Mouse (Mus musculus): ENCODE measurements around the gene Anp32a. TPM values are rescaled to one million over a fixed set of nuclear protein-coding genes. Genes with fewer than 3 reads are reported as not detected.

Gene Anp32a
- polyA plus RNA-seq, 1 experiment from 2014 or later = 130 TPM

DNA sequence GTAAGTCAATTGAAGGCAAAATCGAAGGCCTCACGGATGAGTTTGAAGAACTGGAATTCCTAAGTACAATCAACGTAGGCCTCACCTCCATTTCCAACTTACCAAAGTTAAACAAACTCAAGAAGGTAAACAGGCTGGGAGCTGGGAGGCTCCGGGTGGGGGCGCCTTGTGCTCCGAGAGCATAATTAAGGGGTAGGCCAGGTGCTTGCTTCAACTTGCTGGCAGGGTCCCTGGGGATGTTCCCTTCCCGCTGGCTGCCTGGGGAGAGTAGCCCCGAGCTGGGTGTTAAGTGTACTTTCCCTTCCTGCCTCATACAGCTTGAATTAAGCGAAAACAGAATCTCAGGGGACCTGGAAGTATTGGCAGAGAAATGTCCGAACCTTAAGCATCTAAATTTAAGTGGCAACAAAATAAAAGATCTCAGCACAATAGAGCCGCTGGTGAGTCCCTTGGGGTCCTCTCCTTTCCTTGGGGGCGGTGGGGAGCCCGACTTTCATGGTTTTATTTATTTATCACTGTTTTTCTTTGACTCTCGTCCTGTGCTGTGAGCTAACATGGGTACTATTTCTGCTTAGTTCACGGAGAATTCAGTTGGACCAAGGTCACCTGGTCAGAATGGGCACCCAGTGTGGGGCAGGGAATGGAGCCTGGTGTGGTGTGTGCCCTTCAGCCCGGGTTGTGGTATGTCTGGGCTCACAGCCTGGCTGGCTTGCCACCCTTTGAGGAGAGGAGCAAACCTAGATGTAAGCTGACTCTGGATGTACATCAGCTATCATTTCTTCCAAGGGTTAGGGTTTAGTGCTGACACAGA is 30.9 kb downstream of the Anp32a start:
- Histone ChIP-seq H3K4me2 (no peak overlapping the region), H3K9ac (no peak overlapping the region), H3K27ac (replicated peaks) (no peak overlapping the region), H3K9me3 (no peaks in the 10 kb centered on the region), H3K27me3 (no peaks in the 10 kb centered on the region), H3K4me3 (no peak overlapping the region), H3K4me1 (replicated peaks) (peaks cover 66% of the 10 kb centered on the region), H3K36me3 (peaks cover 41% of the 10 kb centered on the region)
- no peak for ATAC-seq (ENCODE audit: low read depth)
- WGBS = 69% methylated on average over 16 of the region's 16 CpGs

DNA sequence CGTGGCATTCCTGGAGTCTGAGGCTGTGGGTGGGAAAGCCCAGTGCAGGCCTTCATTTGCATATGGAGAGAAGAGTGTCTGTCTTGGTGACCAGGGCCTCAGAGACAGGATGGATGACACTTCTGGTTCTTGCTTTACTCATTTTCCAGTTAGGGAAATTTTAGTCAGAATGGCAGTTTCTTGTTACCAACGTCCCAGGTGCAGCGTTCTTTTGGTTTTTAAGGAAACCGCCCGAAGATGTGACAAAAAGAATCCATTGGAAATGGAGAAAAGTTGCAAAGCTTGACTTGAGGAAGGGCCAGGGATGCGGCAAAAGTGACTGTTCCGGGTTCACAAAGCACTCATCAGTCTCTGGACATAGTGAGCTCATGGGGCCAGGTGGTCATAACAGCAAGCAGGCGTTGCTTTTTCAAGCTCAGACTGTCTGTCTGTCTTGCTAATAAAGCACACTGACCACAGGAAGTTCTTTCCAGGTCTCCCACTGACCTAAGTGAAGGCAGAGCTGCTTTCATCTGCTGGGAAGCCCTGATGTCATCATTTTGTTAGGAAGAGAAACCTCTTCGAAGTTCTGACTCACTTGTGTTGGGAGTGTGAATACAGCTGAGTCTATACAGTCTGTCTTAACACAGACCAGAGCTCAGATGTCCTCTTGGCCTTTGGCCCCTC is 31.6 kb downstream of the Anp32a start:
- H3K9me3 ChIP-seq = no peaks in the 10 kb centered on the region
- no peaks in the 10 kb centered on the region for H3K27me3 ChIP-seq
- WGBS = 85% methylated on average over 9 of the region's 9 CpGs
- peaks cover 49% of the 10 kb centered on the region for H3K36me3 ChIP-seq
- peaks cover 59% of the 10 kb centered on the region for H3K4me1 ChIP-seq (replicated peaks)
- no peak for ATAC-seq (ENCODE audit: low read depth)
- H3K4me2 ChIP-seq = no peak overlapping the region
- H3K27ac ChIP-seq (replicated peaks) = no peak overlapping the region
- H3K9ac ChIP-seq = no peak overlapping the region
- no peak overlapping the region for H3K4me3 ChIP-seq

DNA sequence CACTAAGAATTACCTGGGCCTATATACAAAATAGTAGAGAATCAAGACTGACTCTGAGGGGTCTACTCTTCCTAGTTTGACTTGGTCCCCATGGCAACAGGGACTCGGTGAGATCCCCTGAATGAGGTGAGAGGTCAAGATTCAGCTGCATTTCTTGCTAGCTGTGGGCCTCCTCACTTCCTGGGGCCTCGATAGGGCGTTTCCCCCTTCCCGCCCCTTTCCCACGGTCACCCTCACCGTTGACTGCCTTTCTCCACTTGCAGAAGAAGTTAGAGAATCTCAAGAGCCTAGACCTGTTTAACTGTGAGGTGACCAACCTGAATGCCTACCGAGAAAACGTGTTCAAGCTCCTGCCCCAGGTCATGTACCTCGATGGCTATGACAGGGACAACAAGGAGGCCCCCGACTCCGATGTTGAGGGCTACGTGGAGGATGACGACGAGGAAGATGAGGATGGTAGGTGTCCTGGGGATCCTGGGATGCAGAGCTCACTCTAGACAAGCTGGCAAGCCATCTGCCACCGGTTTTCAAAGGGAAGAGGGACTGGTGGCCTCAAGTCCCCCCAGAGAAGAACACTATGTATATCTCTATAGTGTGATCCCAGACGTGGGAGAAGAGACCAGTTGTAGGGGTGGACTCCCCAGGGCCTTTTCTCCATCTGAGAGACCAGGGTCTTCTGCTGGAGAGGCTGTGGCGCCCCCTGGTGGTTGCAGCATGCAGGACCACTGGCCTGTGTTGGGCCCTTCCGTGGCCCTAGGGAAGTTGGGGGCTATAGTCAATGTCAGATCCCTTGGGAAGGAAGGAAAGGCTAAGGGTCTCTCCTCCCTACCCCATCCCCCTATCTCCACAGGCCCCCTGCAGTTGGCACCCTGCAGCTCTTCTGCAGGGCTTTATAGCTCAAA is 32.4 kb downstream of the Anp32a start:
- H3K4me2 ChIP-seq = no peak overlapping the region
- H3K4me1 ChIP-seq (replicated peaks) = peaks cover 51% of the 10 kb centered on the region
- 0 out of 2 replicates have a peak, but pooled peaks have one; percentile 20 for ATAC-seq (ENCODE audit: low read depth)
- peaks cover 56% of the 10 kb centered on the region for H3K36me3 ChIP-seq
- H3K4me3 ChIP-seq = no peak overlapping the region
- H3K9me3 ChIP-seq = no peaks in the 10 kb centered on the region
- no peaks in the 10 kb centered on the region for H3K27me3 ChIP-seq
- H3K27ac ChIP-seq (replicated peaks) = no peak overlapping the region
- no peak overlapping the region for H3K9ac ChIP-seq
- 60% methylated on average over 18 of the region's 18 CpGs for WGBS

DNA sequence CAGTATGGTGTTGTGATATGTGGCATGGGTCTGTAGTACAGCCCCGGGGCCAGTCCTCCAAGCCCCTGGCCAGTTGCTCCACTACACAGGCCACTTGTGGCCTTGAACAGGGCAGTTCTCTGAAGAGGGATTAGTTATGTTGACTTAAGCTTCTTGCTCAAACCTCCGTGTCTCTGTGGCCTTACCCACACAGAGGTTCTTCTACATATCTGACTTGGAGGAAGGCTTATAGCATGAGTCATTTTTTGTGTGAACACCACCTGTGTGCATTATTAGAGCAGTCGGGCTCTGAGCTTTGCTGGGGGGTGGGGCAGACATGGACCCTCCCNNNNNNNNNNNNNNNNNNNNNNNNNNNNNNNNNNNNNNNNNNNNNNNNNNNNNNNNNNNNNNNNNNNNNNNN is 33.2 kb downstream of the Anp32a start:
- peaks cover 62% of the 10 kb centered on the region for H3K36me3 ChIP-seq
- H3K27ac ChIP-seq (replicated peaks) = no peak overlapping the region
- WGBS = 81% methylated on average over 3 of the region's 3 CpGs
- peaks cover 43% of the 10 kb centered on the region for H3K4me1 ChIP-seq (replicated peaks)
- no peaks in the 10 kb centered on the region for H3K9me3 ChIP-seq
- H3K27me3 ChIP-seq = no peaks in the 10 kb centered on the region
- H3K4me2 ChIP-seq = no peak overlapping the region
- H3K9ac ChIP-seq = no peak overlapping the region
- ATAC-seq (ENCODE audit: low read depth) = no peak
- no peak overlapping the region for H3K4me3 ChIP-seq

DNA sequence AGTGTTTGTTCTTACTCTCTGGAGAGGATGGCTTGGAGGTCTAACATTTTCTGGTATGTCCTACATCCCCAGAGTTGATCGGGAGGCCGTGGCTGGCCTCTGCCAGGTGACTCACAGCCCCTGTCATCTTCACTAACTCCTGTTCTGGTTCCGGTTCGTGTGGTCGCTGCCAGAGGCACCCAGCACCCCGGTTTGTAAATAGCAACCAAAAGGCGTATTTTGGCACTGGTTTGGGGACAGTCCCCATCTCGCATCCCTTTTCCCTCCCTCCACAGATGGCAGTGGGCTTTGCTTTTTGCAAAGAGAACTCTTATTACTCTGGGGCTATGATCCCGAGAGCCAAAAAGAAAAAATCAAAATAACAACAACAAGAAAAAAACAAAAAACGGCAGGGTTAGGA is 36.8 kb downstream of the Anp32a start:
- WGBS = 94% methylated on average over 10 of the region's 10 CpGs
- Histone ChIP-seq H3K36me3 (peaks cover 72% of the 10 kb centered on the region), H3K27me3 (no peaks in the 10 kb centered on the region), H3K4me2 (no peak overlapping the region), H3K27ac (replicated peaks) (no peak overlapping the region), H3K9ac (no peak overlapping the region), H3K9me3 (no peaks in the 10 kb centered on the region), H3K4me1 (replicated peaks) (peaks cover 18% of the 10 kb centered on the region), H3K4me3 (no peak overlapping the region)
- ATAC-seq (ENCODE audit: low read depth) = no peak

DNA sequence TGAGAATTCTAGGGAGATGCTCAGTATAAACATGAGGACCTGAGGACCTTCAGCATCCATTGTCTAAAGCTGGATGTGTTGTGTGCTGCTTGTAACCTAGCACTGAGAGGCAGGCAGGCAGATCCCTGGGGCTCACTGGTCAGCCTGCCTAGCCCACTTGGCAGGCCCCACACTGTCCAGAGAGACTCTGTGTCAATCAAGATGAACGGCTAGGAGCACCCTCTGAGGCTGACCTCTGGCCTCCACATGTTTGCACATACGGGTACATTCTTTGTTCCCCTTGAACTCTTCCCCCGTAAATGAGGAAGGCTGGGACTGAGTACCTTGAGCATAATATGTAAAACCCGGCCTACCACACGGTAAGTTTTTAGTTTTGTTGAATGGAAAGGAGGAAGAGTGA is 39.3 kb downstream of the Anp32a start:
- H3K27ac ChIP-seq (replicated peaks) = no peak overlapping the region
- ATAC-seq (ENCODE audit: low read depth) = no peak
- no peaks in the 10 kb centered on the region for H3K27me3 ChIP-seq
- H3K9me3 ChIP-seq = no peaks in the 10 kb centered on the region
- no peak overlapping the region for H3K9ac ChIP-seq
- 63% methylated on average over 5 of the region's 5 CpGs for whole genome bisulfite sequencing
- peaks cover 7% of the 10 kb centered on the region; the same call in 1 of the 2 replicates for H3K4me1 ChIP-seq (replicated peaks)
- H3K4me2 ChIP-seq = no peak overlapping the region
- no peak overlapping the region for H3K4me3 ChIP-seq
- H3K36me3 ChIP-seq = peaks cover 49% of the 10 kb centered on the region

DNA sequence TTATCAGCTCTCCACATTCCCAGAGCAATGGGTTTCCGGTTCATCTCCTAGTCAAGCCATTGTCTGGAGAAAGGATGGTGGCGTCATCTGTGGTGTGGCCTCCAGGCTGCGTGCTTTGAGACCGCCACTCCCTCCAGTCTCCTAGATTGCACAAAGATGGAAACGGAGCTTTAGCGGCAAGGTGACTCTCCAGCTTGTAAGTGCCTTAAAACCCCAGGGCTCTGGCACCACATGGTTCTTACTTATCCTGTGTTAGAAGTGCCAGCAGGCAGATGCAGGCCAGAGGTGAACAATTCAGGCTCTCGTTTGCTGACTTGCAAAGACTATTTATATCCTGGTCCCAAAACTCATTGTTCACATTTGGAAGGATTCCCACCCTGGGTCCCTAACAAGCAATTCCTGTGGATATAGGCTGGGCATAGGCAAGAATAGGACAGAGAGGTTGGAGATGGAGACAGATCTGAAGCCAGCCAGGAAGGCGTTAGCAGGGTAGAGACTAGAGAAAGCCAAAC is 40.4 kb downstream of the Anp32a start:
- Histone ChIP-seq H3K27me3 (no peaks in the 10 kb centered on the region), H3K4me2 (no peak overlapping the region), H3K9ac (no peak overlapping the region; the same call in 1 of the 2 replicates), H3K9me3 (no peaks in the 10 kb centered on the region), H3K4me1 (replicated peaks) (peaks cover 7% of the 10 kb centered on the region; the same call in 1 of the 2 replicates), H3K4me3 (no peak overlapping the region), H3K27ac (replicated peaks) (peak overlapping the region; percentile 46), H3K36me3 (peaks cover 38% of the 10 kb centered on the region)
- ATAC-seq (ENCODE audit: low read depth) = no peak
- WGBS = 57% methylated on average over 8 of the region's 8 CpGs

DNA sequence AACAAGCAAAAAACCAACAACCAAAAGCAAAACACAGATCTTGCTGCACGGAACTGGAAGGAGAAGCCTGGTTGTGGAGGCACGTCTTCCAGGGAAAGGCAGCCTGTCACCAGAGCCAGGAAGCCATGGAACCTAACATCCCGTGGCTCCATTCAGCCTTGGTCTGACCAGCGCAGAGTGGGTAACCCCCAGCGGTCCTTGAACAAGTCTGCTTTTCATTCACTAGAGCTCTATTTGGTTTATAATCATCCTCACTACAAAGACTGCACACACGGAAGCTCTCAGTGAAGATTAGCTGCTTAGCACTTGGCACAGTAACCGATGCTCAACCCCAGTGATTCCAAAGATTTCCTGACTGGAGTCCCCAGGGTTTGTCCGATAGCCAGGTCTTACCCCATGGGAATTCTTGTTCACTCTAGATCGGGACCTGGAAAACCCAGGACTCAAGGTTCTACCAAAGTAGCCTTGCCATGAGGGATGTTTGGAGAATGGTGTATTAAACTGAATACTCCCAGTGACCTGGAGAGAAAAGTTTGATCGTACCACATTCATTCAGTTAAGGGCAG is 41.5 kb downstream of the Anp32a start:
- ATAC-seq (ENCODE audit: low read depth) = no peak
- no peak overlapping the region for H3K4me2 ChIP-seq
- H3K9me3 ChIP-seq = no peaks in the 10 kb centered on the region
- H3K9ac ChIP-seq = no peak overlapping the region
- H3K4me1 ChIP-seq (replicated peaks) = peaks cover 7% of the 10 kb centered on the region; the same call in 1 of the 2 replicates
- H3K36me3 ChIP-seq = peaks cover 27% of the 10 kb centered on the region
- 80% methylated on average over 10 of the region's 10 CpGs for WGBS
- H3K27ac ChIP-seq (replicated peaks) = 0 out of 2 replicates have a peak overlapping the region, but pooled peaks have one; percentile 3
- H3K27me3 ChIP-seq = no peaks in the 10 kb centered on the region
- H3K4me3 ChIP-seq = no peak overlapping the region

DNA sequence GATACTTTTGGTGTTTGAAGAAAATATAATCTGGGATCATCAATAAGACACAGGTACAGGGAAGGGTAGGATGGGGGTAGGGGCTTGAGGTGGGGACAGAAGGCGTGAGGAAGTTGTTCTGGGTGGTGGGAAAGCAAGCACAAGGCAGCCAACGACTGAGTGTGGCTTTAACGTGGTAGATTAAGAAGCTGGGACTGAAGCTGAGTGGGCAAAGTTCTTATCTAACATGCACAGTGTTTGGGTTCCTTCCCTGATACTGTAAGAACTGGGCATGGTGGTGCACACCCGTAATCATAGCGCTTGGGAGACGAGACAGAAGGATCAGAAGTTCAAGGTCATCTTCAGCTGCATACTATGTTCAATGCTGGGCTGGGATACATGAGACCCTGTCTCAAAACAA is 44.0 kb downstream of the Anp32a start:
- Histone ChIP-seq H3K4me3 (no peak overlapping the region), H3K4me2 (no peak overlapping the region), H3K9me3 (no peaks in the 10 kb centered on the region), H3K36me3 (peaks cover 5% of the 10 kb centered on the region), H3K9ac (no peak overlapping the region), H3K4me1 (replicated peaks) (peaks cover 7% of the 10 kb centered on the region; the same call in 1 of the 2 replicates), H3K27me3 (no peaks in the 10 kb centered on the region), H3K27ac (replicated peaks) (no peak overlapping the region)
- no peak for ATAC-seq (ENCODE audit: low read depth)
- 87% methylated on average over 6 of the region's 6 CpGs for WGBS

DNA sequence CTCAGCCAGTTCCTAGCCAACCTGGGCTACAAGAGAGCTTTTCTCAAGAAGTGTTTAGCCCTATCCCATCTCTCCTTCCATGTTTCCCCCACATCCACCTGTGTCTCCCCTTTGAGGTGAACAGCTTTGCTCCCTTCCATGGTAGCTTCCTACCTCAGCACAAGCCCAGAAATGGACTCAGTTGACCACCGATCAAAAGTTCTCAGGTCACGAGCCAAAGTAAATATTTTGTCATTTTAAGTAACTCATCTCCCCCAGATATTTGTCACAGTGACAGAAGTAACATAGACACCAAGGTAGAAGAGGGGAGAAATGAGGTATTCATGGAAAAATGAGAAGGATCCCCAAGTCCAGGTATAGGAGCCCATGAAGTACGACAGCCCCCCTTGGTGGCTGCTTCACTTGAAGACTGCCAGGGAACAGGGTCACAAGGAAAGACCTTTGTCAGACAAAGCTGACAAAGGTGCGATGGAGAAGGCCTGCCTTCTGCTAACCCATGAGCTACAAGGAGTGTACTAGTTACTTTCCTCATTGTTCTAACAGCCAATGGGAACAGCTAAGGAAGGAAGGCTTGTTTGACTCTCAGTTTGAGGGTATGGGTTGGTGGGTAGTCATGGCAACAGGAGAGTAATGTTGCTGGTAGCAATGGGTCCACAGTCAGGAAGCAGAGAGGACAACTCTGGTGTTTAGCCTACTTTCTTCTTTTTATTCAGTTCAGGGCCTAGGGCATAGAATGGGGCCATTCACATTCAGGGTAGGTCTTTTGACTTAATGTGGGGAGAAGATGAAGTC is 44.8 kb downstream of the Anp32a start:
- WGBS = 91% methylated on average over 4 of the region's 4 CpGs
- no peaks in the 10 kb centered on the region for H3K9me3 ChIP-seq
- no peak for ATAC-seq (ENCODE audit: low read depth)
- H3K4me3 ChIP-seq = no peak overlapping the region
- no peaks in the 10 kb centered on the region; the same call in 1 of the 2 replicates for H3K36me3 ChIP-seq
- H3K27me3 ChIP-seq = no peaks in the 10 kb centered on the region
- H3K27ac ChIP-seq (replicated peaks) = no peak overlapping the region
- H3K4me2 ChIP-seq = no peak overlapping the region
- H3K9ac ChIP-seq = no peak overlapping the region
- H3K4me1 ChIP-seq (replicated peaks) = peaks cover 7% of the 10 kb centered on the region; the same call in 1 of the 2 replicates

DNA sequence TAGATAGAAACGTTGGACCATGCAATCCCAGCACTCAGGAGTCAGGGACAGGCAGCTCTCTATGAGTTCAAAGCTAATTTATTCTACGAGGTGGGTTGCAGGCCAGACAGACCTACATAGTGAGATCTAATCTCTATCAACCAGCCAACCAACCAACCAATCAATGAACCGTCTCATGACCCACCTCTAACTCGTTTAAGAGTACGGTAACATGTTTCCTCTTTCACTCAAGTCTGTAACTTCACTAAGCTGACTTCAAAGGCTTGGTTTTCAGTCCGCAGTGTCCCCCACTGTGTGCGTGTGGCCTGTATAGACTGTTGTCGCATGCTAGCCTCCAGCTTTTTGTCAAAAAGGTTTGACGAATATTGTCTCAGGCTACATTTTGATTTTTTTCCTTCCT is 48.6 kb downstream of the Anp32a start:
- Histone ChIP-seq H3K27me3 (no peaks in the 10 kb centered on the region), H3K27ac (replicated peaks) (no peak overlapping the region), H3K4me1 (replicated peaks) (no peaks in the 10 kb centered on the region), H3K9ac (no peak overlapping the region), H3K9me3 (no peaks in the 10 kb centered on the region), H3K4me2 (no peak overlapping the region), H3K4me3 (no peak overlapping the region), H3K36me3 (no peaks in the 10 kb centered on the region)
- ATAC-seq (ENCODE audit: low read depth) = no peak
- WGBS = 75% methylated on average over 9 of the region's 9 CpGs
